Mouse (Mus musculus): Measurements from ENCODE around the gene Vac14. TPM values are rescaled to one million over a fixed set of nuclear protein-coding genes. Genes with fewer than 3 reads are reported as not detected.

Gene Vac14
- polyA plus RNA-seq (2012; rRNA removed): 51.5 and 64.9 TPM in 2 replicates

DNA sequence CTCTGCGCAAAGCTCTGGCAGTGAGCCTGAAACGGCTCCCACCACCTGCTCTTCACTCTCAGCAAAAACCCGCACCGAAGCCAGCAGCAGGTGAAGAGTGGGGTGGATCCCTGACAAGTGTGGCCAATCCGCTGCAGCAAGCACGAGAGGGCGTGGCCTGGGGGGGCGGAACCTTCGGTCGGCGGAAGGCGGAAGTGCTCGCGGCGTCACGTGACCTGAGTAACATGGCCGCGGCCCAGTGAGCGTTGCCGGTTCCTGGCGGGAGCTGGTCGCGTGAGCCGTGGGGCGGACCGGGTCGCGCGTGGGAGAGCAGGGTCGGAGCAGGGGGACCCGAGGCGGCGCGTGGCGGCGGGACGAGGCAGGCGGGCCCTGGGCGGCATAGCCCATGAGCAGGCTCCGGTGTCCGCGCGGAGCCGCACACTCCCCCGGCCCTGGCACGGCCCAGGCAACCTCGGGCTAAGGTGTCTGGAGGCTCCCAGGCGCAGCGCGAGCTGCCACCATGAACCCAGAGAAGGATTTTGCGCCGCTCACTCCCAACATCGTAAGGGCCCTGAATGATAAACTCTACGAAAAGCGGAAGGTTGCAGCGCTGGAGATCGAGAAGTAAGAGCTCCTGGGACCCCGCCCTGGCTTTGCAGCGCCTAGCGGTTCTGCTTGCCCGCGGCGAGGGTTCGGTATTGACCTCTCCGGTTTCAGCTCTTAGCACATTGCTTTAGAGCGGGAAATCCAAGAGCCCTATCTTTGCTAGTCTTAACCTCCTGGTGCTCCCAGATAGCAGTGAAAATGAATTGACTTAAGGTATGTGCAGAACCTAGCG, at the start of gene Vac14:
Vac14 (plus strand) TSS at position 195 of the 817 bp plus-strand sequence.

DNA sequence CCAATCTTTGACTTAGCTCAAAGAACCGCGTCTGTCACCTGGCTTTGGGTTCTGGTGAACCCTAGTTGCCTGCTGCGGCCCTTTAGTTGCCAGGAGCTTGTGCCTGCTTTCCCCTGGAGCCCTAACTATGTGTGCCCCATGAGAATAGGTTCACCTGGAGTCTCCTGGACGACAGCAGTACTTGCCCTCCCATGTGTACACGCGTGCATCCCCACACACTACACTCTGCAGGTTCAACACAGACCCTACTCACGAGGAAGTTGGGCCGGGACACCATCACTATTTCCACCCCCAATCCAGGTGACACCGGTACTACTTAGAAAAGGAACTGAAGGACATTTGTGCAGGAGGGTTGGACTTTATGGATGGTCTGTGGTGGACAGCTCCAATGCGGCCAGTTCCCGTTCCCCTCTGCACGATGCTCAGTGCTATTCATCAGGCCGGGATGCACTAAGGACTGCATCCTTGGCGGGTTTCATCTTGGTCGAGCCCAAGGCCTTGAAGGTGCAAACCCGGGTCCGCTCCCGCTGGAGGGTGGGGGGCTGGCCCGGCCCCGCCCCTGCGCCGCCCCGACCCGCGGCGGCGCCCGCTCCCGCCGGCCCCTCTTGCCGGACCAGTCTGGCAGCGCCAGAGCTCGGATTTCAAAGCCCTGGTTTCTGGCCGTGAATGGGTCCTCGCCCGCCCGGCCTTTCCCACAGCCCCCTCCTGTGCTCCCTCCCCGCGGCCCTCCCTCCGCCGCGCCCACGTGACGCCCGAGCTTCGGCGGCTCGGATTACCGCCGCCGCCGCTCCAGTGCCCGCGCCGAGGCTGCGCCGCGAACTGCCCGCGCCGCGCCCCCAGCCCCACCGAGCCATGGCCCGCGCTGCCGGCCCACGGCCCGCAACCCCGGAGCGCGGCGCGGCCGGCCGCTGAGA, 102.6 kb downstream of the Vac14 start, which contains the start of gene Mtss1l:
Mtss1l (plus strand) TSS at position 792 of the 914 bp plus-strand sequence.

Other genes with a start within 250 kb of the Vac14 start
- 136 and 164 TPM in 2 replicates for gene Mtss1l, start 102.9 kb downstream of the Vac14 start, polyA plus RNA-seq (2012; rRNA removed)
- 20.3 and 24.4 TPM in 2 replicates for gene Il34, start 187.3 kb downstream of the Vac14 start, polyA plus RNA-seq (2012; rRNA removed)
- gene Cog4, start 228.0 kb downstream of the Vac14 start, polyA plus RNA-seq (2012; rRNA removed): 25.0 and 29.7 TPM in 2 replicates
- 37.1 and 51.3 TPM in 2 replicates for gene Sf3b3, start 228.2 kb downstream of the Vac14 start, polyA plus RNA-seq (2012; rRNA removed)